Mouse (Mus musculus) testis, adult 2 months (tissue): ENCODE measurements around the gene Cfap46. TPM values are rescaled to one million over a fixed set of nuclear protein-coding genes. Genes with fewer than 3 reads are reported as not detected.

Experiments
- H3K27ac ChIP-seq: fragments of 200-500 bp; 2 replicates; pipeline ENCODE4 v1.5.1; 2012; ENCODE audit warnings: low read depth, low read length; ENCODE audit not compliant: control insufficient read depth, insufficient read depth
- H3K27me3 ChIP-seq: fragments of 200-500 bp; 2 replicates; pipeline ENCODE4 v1.6.1; 2012; ENCODE audit warnings: mild to moderate bottlenecking, low read length, moderate library complexity; ENCODE audit not compliant: control insufficient read depth, insufficient read depth
- H3K36me3 ChIP-seq: fragments of 200-500 bp; 2 replicates; pipeline ENCODE4 v1.6.1; 2012; ENCODE audit warnings: mild to moderate bottlenecking, low read length; ENCODE audit not compliant: control insufficient read depth, insufficient read depth
- H3K4me1 ChIP-seq: fragments of 200-500 bp; 2 replicates; pipeline ENCODE4 v1.6.1; 2012; ENCODE audit warnings: low read length; ENCODE audit not compliant: control insufficient read depth, insufficient read depth
- H3K4me3 ChIP-seq: fragments of 200-500 bp; 2 replicates; pipeline ENCODE4 v1.5.1; 2012; ENCODE audit warnings: low read depth, mild to moderate bottlenecking, low read length, moderate library complexity, mixed read lengths; ENCODE audit not compliant: control insufficient read depth
- CTCF ChIP-seq: fragments of 200-500 bp; IDR thresholded peaks from 2 replicates; pipeline ENCODE4 v1.5.1; 2012; ENCODE audit warnings: low read depth, mild to moderate bottlenecking, inconsistent platforms, low read length, moderate library complexity; ENCODE audit not compliant: control insufficient read depth, insufficient read depth, insufficient replicate concordance
- POLR2A ChIP-seq: fragments of 200-500 bp; IDR thresholded peaks from 2 replicates; pipeline ENCODE4 v1.6.1; 2012; ENCODE audit warnings: low read depth, mild to moderate bottlenecking, inconsistent platforms, low read length, moderate library complexity; ENCODE audit not compliant: control insufficient read depth
- polyA plus RNA-seq: library from polyadenylated mRNA; depleted of rRNA; stranded (reverse); fragments of >200 nt; gene quantifications from 2 replicates; pipeline ENCODE4 v1.2.3, GENCODE M21; 2012

Cfap46 gene
- polyA plus RNA-seq, 1 experiment: 94.6 TPM

DNA sequence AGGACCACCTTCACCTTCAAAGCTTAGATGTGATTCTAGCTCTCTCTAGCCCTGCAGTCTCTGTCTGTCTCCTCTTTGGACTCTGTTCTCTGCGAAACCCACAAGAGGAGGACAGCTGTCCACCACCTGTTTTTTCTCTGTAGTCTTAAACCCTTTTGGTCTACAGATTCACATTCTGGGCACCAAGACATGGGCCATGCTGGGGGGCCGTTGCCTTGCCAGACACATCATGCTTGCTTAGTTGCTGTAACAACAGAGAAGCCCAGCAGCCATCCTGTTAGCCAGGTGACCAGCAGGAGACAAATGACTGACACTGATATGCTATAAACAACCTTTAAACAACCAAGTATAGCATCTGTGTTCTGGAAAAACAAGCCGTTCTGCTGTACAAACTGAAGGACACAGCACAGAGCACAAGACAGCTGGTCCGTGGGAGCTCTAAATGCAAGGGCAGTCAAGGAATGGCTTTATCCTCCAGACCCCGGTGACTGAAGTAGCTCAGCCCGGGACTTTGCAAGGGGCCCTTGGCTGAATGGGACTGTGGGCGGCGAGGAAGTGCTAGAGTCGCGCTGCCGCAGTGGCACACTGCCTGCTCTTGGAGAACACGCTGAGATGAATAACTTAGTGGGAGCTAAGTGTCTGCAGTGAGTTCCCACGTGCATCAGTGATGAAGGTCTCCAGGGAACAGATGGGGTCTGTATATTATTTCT is 22.9 kb upstream of the Cfap46 start:
- no peak for TF ChIP-seq POLR2A
- no peak for TF ChIP-seq CTCF
- H3K27ac ChIP-seq: no peak overlapping the region
- H3K4me1 ChIP-seq: no peaks in the 10 kb centered on the region
- no peaks in the 10 kb centered on the region for H3K36me3 ChIP-seq
- no peaks in the 10 kb centered on the region for H3K27me3 ChIP-seq
- H3K4me3 ChIP-seq: no peak overlapping the region

DNA sequence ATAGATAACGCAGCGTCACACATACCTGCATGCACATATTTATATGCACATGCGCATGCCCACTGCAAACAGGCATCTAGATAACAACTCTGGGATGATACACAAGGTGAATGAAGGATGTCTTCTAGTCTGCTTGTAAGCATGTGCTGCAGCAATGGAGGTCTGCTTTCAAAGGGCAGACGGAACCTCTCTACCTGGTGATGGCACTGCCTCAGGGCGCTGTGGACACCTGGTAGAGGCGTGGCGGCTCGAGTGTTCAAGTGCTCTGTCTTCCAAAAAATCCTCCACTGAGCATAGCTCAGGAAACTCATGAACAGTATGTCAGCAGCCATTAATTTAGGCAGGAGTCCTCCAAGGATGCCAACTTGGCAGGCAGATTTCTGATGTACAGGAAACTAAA is 22.2 kb upstream of the Cfap46 start:
- H3K27ac ChIP-seq: no peak overlapping the region
- H3K4me1 ChIP-seq: no peaks in the 10 kb centered on the region
- no peak for TF ChIP-seq POLR2A
- TF ChIP-seq CTCF: no peak
- H3K36me3 ChIP-seq: no peaks in the 10 kb centered on the region
- no peaks in the 10 kb centered on the region for H3K27me3 ChIP-seq
- no peak overlapping the region for H3K4me3 ChIP-seq

DNA sequence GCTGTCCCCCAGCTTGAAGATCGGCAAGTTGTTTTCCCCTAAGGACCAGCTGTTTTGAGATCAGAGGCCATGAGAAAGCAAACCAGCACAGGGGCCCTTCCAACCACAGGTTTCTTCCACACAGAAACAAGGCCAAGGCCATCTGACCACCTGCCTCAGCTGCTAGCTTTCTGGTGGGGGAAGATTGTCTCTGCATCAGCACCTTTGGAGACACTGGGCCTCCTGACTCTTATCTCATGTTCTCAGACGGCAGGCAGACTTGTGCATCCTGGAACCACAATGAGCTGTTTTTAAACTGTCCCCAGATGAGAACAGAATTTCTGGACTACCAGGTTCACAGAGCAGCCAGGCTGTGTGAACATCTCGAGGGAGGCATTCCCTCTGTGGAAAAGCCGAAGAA is 21.5 kb upstream of the Cfap46 start:
- TF ChIP-seq CTCF (no peak), POLR2A (no peak)
- Histone ChIP-seq H3K36me3 (no peaks in the 10 kb centered on the region), H3K27ac (no peak overlapping the region), H3K4me1 (no peaks in the 10 kb centered on the region), H3K27me3 (no peaks in the 10 kb centered on the region), H3K4me3 (no peak overlapping the region)

DNA sequence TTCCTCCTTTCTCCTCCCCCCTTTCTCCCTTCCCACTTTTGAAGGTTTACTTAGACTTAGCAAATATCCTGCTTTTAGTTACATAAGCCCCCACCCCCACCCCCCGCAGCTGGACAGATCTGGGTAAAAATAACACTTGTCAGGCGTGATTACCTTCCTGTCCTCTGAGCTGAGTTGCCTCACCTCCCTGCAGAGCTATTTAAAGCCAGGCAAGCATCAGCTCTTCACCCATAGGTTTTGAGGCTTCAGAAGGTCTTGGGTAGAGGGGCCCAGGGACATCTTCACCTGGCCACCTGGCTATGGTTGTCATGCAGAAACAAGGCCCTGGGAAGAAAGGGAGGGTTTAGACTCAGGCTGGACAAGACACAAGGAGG is 20.2 kb upstream of the Cfap46 start:
- Histone ChIP-seq H3K27me3 (no peaks in the 10 kb centered on the region), H3K36me3 (no peaks in the 10 kb centered on the region), H3K27ac (no peak overlapping the region), H3K4me1 (no peaks in the 10 kb centered on the region), H3K4me3 (no peak overlapping the region)
- TF ChIP-seq CTCF: no peak

DNA sequence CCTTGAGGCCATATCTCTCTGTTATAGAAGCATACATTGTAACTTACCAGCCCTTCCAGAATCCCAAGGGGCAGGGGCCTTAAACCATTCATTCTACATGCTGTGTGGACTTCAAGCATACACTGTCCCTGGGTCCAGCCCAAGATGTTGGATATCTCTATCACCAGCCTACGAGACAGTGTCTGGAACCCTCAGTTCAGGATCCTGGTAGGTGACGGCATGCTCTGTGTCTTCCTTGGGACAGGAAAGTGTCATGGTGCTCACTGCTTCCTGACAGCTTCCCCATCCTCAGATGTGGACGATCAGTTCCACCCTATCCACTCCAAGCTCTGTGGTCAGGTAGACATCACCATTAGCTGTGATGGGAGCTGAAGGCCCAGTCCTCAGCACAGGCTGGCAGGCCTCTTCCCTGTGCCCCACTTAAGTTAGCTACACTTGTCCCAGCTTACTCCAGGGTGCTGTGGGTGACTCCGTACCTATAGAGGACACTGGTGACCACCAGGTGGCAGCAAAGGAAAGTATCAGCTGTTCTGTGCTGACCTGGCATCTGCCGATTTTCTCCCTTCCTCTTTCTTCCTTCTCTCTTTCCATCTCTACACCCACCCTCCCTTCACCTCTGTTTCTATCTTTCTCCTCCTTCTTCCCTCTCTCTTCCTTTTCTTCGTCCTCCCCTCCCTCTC is 19.7 kb upstream of the Cfap46 start:
- no peaks in the 10 kb centered on the region for H3K36me3 ChIP-seq
- H3K27me3 ChIP-seq: no peaks in the 10 kb centered on the region
- no peak overlapping the region for H3K4me3 ChIP-seq
- H3K4me1 ChIP-seq: no peaks in the 10 kb centered on the region
- TF ChIP-seq POLR2A (no peak), CTCF (peak; percentile 71; the same call in 1 of the 2 replicates)
- no peak overlapping the region for H3K27ac ChIP-seq

DNA sequence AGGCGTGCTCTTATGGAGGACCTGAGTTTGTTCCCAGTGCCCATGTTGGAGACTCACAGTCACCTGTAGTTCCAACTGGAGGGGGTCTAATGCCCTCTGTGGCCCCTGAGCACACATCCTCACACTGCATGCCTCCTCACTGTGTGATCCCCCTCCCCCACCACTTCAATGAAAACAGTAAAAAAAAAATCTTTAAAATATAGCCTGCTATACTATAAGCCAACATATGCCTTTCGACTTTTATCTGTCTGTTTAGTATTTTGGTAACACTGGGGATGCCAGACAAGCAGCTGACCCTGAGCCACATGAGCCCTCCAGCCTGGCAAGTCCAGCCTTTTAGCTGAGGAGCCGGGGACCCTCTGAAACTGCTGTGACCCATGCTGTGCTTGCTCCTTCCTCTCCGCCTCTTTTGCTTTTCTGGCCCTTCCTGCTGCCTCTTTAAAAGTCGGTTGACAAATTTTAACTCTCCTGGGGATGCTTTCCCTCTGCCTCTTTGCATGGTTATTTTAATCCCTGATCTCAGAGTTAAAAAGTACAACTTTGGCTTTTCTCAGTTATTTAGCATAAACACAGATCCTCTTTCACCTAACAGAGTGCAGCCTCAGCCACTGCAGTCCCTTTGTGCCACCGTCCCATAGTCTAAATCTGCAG is 18.2 kb upstream of the Cfap46 start:
- no peak for TF ChIP-seq POLR2A
- no peak for TF ChIP-seq CTCF

DNA sequence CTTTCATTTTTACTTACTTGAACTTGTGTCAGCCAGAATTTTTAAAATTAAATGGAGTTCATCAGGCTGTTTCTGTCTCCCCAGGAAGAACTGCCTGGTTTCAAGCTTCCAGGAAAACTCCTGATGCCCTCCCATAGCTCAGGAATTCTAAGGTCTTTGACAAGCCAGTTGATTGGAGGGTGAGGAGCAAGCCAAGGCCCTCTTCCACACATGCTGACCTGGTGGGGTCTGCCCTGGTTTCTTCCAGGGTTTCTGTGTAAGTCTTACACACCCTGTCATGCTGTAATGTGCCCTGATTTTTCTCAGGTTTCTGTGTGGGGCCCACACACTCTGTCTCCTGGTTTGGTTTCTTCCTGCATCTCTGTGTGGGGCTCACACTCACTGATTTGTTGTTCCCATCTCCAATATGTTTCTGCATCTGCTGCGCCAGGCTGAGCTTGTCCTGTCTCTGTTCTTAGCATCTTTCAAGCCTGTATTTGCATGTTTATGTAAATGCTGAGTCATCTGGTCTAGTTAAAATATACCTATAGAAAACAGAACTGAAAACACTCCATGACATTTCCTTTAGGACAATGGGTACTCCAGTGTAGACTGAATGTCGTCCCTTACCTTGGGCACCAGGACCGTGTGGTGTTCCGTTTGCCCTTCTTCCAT is 9.2 kb upstream of the Cfap46 start:
- Histone ChIP-seq H3K4me1 (no peaks in the 10 kb centered on the region), H3K27ac (no peak overlapping the region), H3K36me3 (no peaks in the 10 kb centered on the region), H3K27me3 (no peaks in the 10 kb centered on the region), H3K4me3 (no peak overlapping the region)
- TF ChIP-seq POLR2A: no peak
- no peak for TF ChIP-seq CTCF

More for the DNA sequence above, 18.2 kb upstream of the Cfap46 start:
- H3K4me1 ChIP-seq: no peaks in the 10 kb centered on the region
- H3K4me3 ChIP-seq: no peak overlapping the region
- H3K27me3 ChIP-seq: no peaks in the 10 kb centered on the region
- no peaks in the 10 kb centered on the region for H3K36me3 ChIP-seq
- H3K27ac ChIP-seq: no peak overlapping the region
